Mouse (Mus musculus) gastrocnemius, adult 2 months (tissue): ENCODE data around the gene Bsn. TPM values are rescaled to one million over a fixed set of nuclear protein-coding genes. Genes with fewer than 3 reads are reported as not detected.

Source experiments
- DNase-seq: peaks from one replicate; pipeline ENCODE4 v3.0.0; 2022
- H3K27ac ChIP-seq: fragments of 200-600 bp; 2 replicates; pipeline ENCODE4 v1.8.1; 2022; ENCODE audit warnings: mild to moderate bottlenecking
- H3K4me3 ChIP-seq: fragments of 200-600 bp; 2 replicates; pipeline ENCODE4 v1.8.1; 2022; ENCODE audit warnings: mild to moderate bottlenecking, moderate library complexity
- CTCF ChIP-seq: fragments of 200-600 bp; IDR thresholded peaks from 2 replicates; pipeline ENCODE4 v1.8.1; 2022; ENCODE audit warnings: antibody characterized with exemption, mild to moderate bottlenecking, moderate library complexity
- intact Hi-C: fragments of 180-260 bp; cut with DNase I; formaldehyde crosslinking; loops from one replicate; pipeline ENCODE4 v1.15.1; 2025
- total RNA-seq, 2 experiments: library from RNA; stranded (reverse); gene quantifications; 2 replicates each; pipeline ENCODE4 v1.2.3; 2021

The Bsn gene
- total RNA-seq, 2 experiments from 2014 or later, result 0.03 TPM; not detected in 1

DNA sequence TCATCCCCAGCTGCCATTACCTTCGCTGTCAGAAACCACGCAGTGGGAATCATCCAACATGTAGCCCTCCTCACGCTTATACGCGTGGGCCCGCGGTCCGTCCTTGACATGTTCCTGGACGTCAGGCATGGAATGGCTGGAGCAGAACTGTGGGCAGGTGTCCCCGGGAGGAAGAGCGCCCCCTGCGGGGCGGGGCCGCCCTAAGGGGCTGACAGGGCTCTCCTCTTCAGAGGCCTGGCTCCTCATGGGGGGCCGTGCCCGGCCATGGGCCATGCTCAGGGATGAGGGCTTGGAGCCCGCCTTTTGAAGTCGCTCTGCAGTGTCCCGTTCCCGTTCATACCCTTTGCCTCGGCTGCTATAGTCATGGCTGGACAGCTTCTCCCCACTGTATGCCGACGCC lies 84.1 kb downstream of the Bsn start:
- intact Hi-C loops, result no loop called here
- TF ChIP-seq CTCF, result no peak; the same call in 1 of the 2 replicates
- no peak for DNase-seq
- Histone ChIP-seq H3K27ac (no peak overlapping the region), H3K4me3 (no peak overlapping the region)

DNA sequence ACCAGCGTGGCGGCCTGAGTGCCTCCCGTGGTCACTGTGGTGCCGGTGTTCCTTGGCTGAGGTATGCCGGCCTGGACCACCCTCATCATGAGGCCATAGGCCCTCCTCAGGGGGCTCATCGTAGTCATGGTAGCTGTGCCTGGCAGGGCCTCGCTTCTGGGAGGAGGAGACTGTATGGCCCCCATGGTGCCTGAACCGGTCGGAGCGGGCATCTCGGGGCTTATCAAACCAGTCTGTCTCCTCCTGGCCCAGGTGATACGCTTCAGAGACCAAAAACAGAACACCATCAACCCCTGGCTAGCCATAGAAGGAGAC lies 84.7 kb downstream of the Bsn start:
- Histone ChIP-seq H3K4me3 (no peak overlapping the region), H3K27ac (no peak overlapping the region)
- no peak for TF ChIP-seq CTCF
- intact Hi-C loops, result no loop called here
- DNase-seq, result no peak

DNA sequence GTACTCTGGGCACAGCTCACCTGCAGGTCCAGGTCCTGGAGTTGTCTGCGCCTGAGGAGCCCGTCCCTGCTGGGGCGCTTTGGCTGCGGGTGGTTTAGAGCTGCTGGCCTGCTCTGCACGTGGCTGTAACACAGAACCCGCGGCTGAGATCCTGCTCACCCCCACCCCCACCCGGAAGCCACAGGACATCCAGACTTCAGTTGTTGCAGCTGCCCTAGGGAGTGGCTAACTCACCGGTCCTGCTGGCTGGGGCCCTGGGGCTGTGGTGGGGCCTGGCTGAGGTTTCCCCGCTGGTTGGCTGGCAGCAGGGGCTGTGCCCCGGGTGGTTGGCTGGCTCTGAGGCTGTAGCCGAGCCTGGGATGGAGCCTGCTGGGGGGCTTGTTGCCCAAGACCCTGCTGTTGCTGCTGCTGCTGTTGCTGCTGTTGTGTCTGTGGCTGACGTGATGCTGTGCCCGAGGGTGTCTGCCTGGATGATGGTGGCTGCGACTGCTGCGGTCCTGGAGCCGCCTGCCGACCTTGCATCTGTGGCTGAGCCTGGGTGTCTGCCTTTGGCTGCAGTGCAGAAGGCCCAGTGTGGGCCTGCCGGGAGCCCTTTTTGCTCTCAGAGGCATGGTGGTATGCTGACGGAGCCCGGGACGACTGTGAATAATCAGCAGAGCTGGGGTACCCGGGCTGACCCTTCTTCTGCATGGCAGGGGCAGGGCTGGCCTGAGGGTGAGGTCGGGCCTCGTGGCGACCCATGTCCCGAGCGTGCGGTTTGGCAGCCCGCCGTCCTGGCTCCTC lies 85.2 kb downstream of the Bsn start:
- no peak overlapping the region for H3K4me3 ChIP-seq
- no peak for TF ChIP-seq CTCF
- H3K27ac ChIP-seq, result no peak overlapping the region
- no peak for DNase-seq
- intact Hi-C loops, result no loop called here

DNA sequence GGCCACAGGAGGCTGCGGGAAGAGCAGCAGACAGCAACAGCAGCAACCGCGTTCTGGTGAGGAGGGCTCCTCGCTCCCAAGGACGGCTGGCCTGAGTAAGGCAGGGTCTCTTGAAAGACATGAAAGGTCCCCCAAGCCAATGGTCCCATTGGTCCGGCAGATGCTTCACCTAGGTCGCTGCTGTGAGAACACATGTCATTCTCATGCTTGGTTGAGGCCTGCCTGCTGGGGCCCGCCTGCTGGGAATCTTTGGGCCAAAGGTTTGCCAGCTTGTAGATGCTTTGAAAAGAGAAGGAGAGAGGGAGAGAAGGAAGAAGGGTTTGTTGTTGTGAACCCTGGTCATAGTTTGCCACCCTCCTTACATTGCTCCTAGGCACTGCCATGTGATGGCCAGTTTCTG lies 90.6 kb downstream of the Bsn start:
- no peak for DNase-seq
- no peak overlapping the region for H3K4me3 ChIP-seq
- intact Hi-C loops, result loop anchor here (5.0 to 10.0 kb wide), 2 partner anchors 38 to 315 kb away; no protein-coding TSS in a partner anchor
- no peak overlapping the region for H3K27ac ChIP-seq
- TF ChIP-seq CTCF, result no peak

DNA sequence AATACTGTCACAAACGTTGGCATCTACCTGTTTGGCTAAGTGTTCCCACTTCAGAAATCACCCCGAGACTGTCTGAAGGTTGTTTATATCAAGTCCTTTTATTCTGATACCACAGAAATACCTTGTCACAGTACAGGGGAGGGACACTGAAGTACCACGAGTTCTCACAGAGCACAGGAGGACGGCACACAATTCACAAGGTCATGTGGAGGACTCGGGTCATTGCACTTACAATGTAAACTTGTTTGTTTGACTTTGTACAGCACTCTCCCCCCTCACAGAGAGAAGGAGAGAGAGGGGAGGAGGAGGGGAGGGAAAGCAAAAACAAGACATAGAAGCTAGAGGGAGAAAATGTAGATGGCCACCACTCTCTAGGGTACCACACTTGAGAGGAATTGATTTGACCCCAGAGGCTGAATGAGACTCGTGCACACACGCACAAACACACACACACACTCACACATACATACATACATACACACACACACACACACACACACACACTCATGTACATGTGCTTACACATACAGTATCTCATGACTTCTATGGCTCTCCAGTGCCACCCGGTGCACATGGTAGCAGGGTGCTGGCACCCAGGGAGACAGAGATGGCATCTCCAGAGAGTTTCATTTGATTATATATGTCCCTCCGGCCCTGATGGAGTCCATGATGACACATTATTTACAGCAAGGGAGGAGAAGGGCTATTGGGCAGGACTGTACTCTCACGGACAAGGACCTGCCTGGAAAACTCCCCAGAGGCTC lies 94.1 kb downstream of the Bsn start:
- intact Hi-C loops, result loop anchor here (1.0 to 10.0 kb wide), 4 partner anchors 41 to 319 kb away; no protein-coding TSS in a partner anchor
- TF ChIP-seq CTCF, result no peak
- DNase-seq, result no peak
- no peak overlapping the region for H3K4me3 ChIP-seq
- peak overlapping the region; percentile 13; the same call in 1 of the 2 replicates for H3K27ac ChIP-seq

DNA sequence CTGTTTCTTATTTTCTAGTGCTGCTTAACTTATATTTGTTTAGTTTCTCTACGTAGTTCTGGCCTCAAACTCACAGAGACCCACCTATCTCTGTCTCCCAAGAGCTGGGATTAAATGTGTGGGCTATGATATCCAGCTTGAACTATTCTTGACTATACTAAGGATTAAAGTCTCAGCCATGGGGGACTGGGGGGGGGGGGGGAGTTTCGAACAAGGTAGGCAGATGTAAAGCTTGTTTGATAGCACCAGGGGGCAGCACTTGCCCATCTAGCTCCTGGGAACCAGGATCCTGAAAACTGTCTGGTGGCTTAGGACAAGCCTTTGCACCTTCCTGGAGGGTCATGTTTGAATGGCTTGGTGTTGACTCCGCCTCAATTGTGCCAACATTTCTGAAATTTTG lies 94.7 kb downstream of the Bsn start:
- intact Hi-C loops, result loop anchor here (1.0 to 10.0 kb wide), 4 partner anchors 42 to 319 kb away; no protein-coding TSS in a partner anchor
- Histone ChIP-seq H3K27ac (peak overlapping the region; percentile 92), H3K4me3 (peak overlapping the region; percentile 96)
- peak; percentile 75 for TF ChIP-seq CTCF
- peak; percentile 72 for DNase-seq

DNA sequence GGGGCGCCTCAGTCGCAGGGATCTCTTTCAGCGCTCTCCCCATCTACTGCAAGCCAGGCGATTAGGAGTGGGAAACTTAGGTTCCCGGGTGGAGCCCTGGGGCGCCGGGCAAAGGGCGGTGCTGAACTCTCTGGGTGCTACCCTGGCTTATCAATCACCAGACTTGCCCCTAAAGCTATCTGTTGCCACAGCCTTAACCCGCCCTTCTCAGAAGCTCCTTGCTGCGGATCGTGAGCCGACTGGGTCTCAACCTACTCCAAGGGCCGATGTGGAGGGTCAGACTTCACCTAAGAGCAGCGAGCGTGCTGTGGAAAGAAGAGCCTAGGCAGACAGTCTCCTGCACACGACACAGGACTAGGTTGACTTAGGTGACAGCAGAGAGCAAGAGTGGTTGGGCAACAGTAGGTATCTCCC lies 95.2 kb downstream of the Bsn start:
- intact Hi-C loops, result loop anchor here (1.0 to 10.0 kb wide), 4 partner anchors 42 to 320 kb away; no protein-coding TSS in a partner anchor
- TF ChIP-seq CTCF, result no peak
- peak overlapping the region; percentile 96 for H3K4me3 ChIP-seq
- peak overlapping the region; percentile 92 for H3K27ac ChIP-seq
- no peak for DNase-seq

DNA sequence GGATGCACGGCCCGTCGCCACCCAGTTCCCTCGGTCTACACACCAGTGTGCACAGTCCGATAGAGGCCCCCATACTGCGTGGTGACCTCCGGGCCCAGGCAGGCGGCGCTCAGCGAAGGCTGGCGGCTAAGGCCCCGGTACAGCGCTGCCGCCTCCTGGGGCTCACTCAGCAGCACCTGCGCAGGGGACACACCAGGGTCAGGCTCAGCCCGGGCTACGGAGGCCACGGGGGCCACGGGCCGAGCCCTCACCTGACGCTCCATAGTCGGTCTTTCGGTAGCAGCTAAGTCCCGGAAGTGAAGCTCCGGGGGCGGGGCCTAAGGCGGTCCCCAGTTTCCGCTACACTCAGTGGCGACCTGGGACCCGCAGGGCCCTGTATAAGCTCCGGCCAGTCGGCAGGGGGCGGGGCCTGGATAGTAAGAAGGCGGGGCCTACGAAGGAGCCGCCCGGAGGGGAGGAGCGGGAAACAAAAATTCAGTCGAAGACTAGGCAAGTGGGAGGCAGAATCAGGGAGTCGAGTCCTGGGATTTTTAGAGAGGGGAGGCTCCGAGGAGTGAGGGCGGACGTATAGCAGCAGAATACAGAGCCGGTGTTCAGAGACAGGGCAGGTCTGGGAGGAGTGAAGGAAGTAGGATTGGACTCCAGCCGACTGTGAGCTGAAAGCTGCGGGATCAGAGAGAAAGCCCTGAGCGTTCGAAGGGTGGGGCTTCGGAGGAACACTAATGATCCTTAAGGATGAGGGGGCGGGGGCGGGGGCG lies 95.8 kb downstream of the Bsn start, which contains the start of gene Apeh:
TSS of gene Apeh (minus strand) at position 423 of the 758 bp plus-strand sequence.
- TF ChIP-seq CTCF, result peak; percentile 20; the same call in 1 of the 2 replicates
- peak; percentile 97 for DNase-seq
- peak within 1 kb of the TSS; percentile 96 for H3K4me3 ChIP-seq
- intact Hi-C loops, result loop anchor here (2.0 to 10.0 kb wide), 2 partner anchors 106 to 320 kb away; no protein-coding TSS in a partner anchor
- H3K27ac ChIP-seq, result peak within 1 kb of the TSS; percentile 92

DNA sequence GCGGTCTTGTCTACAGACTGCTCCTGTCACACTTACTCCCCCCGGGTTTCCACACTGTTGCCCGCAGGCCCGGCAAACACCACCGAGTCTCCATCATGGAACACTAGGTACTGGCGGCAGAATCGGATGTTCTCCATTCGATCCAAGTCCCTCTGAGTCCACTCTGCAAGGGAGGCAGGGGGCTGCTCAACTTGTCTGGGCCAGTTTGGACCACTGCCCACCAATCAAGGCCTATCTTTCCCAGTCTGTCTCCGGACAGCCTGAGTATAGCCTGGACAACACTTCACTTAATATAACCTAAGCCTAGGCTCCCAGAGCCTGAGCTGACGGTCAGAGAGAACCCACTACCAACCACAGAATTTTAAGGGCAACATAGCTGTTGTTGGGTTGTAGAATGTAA lies 96.6 kb downstream of the Bsn start:
- Histone ChIP-seq H3K27ac (peak overlapping the region; percentile 92), H3K4me3 (peak overlapping the region; percentile 96)
- TF ChIP-seq CTCF, result no peak
- DNase-seq, result no peak
- intact Hi-C loops, result loop anchor here (10.0 kb wide), 1 partner anchor 321 kb away; no protein-coding TSS in a partner anchor

DNA sequence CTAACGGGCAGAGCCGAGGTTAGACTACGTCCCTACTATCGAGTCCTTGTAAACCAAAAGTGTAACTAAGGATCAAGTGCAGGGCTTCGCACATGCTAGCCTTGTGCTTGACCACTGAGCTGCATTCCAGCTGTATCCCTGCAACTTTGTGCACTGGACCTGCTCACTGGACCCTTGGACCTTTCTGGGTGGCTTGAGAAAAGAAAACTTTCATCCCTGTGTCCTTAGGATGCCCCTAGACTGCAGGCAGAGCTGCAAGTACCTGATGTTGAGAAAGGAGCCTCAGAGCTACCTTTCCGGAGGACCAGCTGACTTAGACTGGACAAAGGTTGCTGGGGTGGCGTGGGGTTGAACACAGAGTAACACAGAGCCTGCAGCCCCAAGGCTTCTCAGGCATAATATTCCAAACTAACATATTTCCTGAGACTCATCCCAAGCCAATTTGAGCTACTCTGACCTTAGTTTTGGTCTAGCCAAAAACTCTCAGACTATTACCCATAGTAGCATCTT lies 99.5 kb downstream of the Bsn start:
- no peak for TF ChIP-seq CTCF
- Histone ChIP-seq H3K27ac (no peak overlapping the region), H3K4me3 (no peak overlapping the region)
- no peak for DNase-seq
- intact Hi-C loops, result loop anchor here (10.0 kb wide), 1 partner anchor 324 kb away; no protein-coding TSS in a partner anchor

DNA sequence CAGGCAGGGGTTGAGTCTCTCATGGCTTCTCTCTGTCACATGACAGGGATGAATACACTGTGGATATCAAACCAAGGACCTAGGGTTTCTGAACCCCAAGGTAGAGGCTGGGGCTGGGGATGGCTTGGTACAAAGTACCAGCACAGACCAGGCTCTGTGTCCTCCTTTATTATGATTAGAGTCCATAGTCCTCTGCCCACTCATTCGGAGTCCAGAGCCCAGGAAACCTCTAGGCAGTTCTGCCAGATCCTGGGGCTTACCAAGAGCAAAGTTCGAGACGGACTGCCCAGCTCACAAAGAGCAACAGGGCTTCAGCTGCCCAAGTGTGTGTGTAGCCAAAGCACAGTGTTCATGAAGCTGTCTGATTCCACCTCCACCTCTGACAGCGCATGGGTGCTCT lies 104.9 kb downstream of the Bsn start:
- Histone ChIP-seq H3K4me3 (no peak overlapping the region), H3K27ac (no peak overlapping the region)
- DNase-seq, result no peak
- intact Hi-C loops, result no loop called here
- TF ChIP-seq CTCF, result no peak

DNA sequence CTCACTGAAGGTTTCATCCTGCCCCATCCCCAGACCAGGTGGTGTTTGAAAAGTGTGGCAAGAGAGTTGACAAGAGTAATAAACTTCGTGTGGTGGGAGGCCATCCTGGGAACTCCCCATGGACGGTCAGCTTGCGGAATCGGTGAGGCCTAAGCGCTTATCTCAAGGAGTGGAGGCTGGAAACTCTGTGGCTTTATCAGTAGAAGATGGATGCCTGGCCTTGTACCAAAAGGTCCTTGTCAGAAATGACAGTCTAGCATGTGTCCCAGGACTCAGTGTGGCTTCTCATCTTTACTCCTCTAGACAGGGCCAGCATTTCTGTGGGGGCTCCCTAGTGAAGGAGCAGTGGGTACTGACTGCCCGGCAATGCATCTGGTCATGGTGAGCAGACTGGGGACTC lies 106.6 kb downstream of the Bsn start:
- TF ChIP-seq CTCF, result no peak
- Histone ChIP-seq H3K27ac (no peak overlapping the region), H3K4me3 (no peak overlapping the region)
- no peak for DNase-seq
- intact Hi-C loops, result no loop called here
